Mouse (Mus musculus) inflammation-experienced regulatory T-cells, adult 6 months (primary cell): ENCODE data around the gene Inka1. TPM values are rescaled to one million over a fixed set of nuclear protein-coding genes. Genes with fewer than 3 reads are reported as not detected.

Source experiments
- ATAC-seq: one replicate; pipeline ENCODE4 v1.8.0; 2017
- polyA plus RNA-seq, 3 experiments: library from polyadenylated mRNA; unstranded; fragments of 100-300 nt; shearing (Covaris generic); gene quantifications; one replicate each; pipeline ENCODE4 v1.2.1; 2017

Inka1 gene
- polyA plus RNA-seq, 3 experiments from 2014 or later = 0.35 to 0.89 (median 0.82) TPM

GRCm38 (mm10) chr9:107950460-107951355 is 35.0 kb downstream of the Inka1 start:
- peak; percentile 99 for ATAC-seq

GRCm38 (mm10) chr9:107949922-107950235 is 35.8 kb downstream of the Inka1 start, which contains the start of gene Traip:
Gene Traip (plus strand): TSS chr9:107950136.
- no peak for ATAC-seq

GRCm38 (mm10) chr9:107949184-107949921 is 36.3 kb downstream of the Inka1 start:
- no peak for ATAC-seq

- no peak for ATAC-seq
Observed at GRCm38 (mm10) chr9:107947241-107948194, 38.2 kb downstream of the Inka1 start.

GRCm38 (mm10) chr9:107936831-107937230 is 48.8 kb downstream of the Inka1 start:
- ATAC-seq = no peak

- ATAC-seq = no peak
Observed at GRCm38 (mm10) chr9:107936215-107936822, 49.4 kb downstream of the Inka1 start.

GRCm38 (mm10) chr9:107935790-107936214 is 49.9 kb downstream of the Inka1 start:
- ATAC-seq = no peak

- ATAC-seq = no peak
Observed at GRCm38 (mm10) chr9:107935374-107935773, 50.3 kb downstream of the Inka1 start, which contains the start of gene Camkv. Gene Camkv (plus strand): TSS chr9:107935674.

Other genes with a start within 250 kb of the Inka1 start
- 100 to 1,000 TPM; 305 to 399 (median 332) TPM for gene Rbm5, start 214.9 kb downstream of the Inka1 start, polyA plus RNA-seq
- gene Rbm6, start 112.6 kb downstream of the Inka1 start, polyA plus RNA-seq = 100 to 1,000 TPM in 2 of 3 experiments, 10 to 100 TPM in 1; 74.5 to 126 (median 101) TPM
- gene Mon1a, start 97.7 kb downstream of the Inka1 start, polyA plus RNA-seq = 10 to 100 TPM; 10.2 to 11.9 (median 10.6) TPM
- gene Mst1r, start 79.0 kb downstream of the Inka1 start, polyA plus RNA-seq = under 1 TPM in 1 of 3 experiments, not detected in 2; 0.07 TPM
- not detected for gene Actl11, start 57.4 kb downstream of the Inka1 start, polyA plus RNA-seq
- gene Camkv, start 50.2 kb downstream of the Inka1 start, polyA plus RNA-seq = not detected
- gene Traip, start 35.7 kb downstream of the Inka1 start, polyA plus RNA-seq = 10 to 100 TPM in 1 of 3 experiments, 1 to 10 TPM in 2; 2.7 to 11.6 (median 8.2) TPM
- 100 to 1,000 TPM; 120 to 204 (median 167) TPM for gene Uba7, start 10.4 kb downstream of the Inka1 start, polyA plus RNA-seq
- gene Gm20661, start 2.8 kb downstream of the Inka1 start, polyA plus RNA-seq = not detected
- under 1 TPM in 1 of 3 experiments, not detected in 2; 0.73 TPM for gene Cdhr4, start 6.6 kb upstream of the Inka1 start, polyA plus RNA-seq
- gene Gm20662, start 10.5 kb upstream of the Inka1 start, polyA plus RNA-seq = not detected
- gene Ip6k1, start 16.6 kb upstream of the Inka1 start, polyA plus RNA-seq = 10 to 100 TPM; 20.8 to 95.9 (median 58.2) TPM
- 10 to 100 TPM; 15.2 to 19.6 (median 18.4) TPM for gene Gmppb, start 63.4 kb upstream of the Inka1 start, polyA plus RNA-seq
- 1 to 10 TPM in 2 of 3 experiments, under 1 TPM in 1; 0.69 to 3.9 (median 1.9) TPM for gene Amigo3, start 67.3 kb upstream of the Inka1 start, polyA plus RNA-seq
- under 1 TPM in 2 of 3 experiments, not detected in 1; 0.67 to 0.87 TPM for gene Mst1, start 94.6 kb upstream of the Inka1 start, polyA plus RNA-seq
- 10 to 100 TPM; 36.0 to 83.5 (median 66.3) TPM for gene Rnf123, start 97.5 kb upstream of the Inka1 start, polyA plus RNA-seq
- 10 to 100 TPM; 35.3 to 52.6 (median 45.0) TPM for gene Apeh, start 108.7 kb upstream of the Inka1 start, polyA plus RNA-seq
- gene Bsn, start 204.5 kb upstream of the Inka1 start, polyA plus RNA-seq = under 1 TPM; 0.09 to 0.59 (median 0.38) TPM